Mouse (Mus musculus) gastrocnemius, postnatal 14 days (tissue): Measurements from ENCODE around the gene Pitpnb. TPM values are rescaled to one million over a fixed set of nuclear protein-coding genes. Genes with fewer than 3 reads are reported as not detected.
A peak's percentile ranks its signal among the peaks of the same experiment; 100 is the strongest.

Experiments
- DNase-seq: peaks from one replicate; pipeline ENCODE4 v3.0.0; 2021; ENCODE audit warnings: mixed read lengths
- intact Hi-C: fragments of 180-260 bp; cut with DNase I; formaldehyde crosslinking; loops from one replicate; pipeline ENCODE4 v1.15.1; 2025; ENCODE audit warnings: low total_unique reads
- total RNA-seq, 2 experiments: library from RNA; stranded (reverse); gene quantifications; 2 replicates each; pipeline ENCODE4 v1.2.3; 2021

The Pitpnb gene
- total RNA-seq, 2 experiments from 2014 or later = 23.4 to 26.2 TPM

DNA sequence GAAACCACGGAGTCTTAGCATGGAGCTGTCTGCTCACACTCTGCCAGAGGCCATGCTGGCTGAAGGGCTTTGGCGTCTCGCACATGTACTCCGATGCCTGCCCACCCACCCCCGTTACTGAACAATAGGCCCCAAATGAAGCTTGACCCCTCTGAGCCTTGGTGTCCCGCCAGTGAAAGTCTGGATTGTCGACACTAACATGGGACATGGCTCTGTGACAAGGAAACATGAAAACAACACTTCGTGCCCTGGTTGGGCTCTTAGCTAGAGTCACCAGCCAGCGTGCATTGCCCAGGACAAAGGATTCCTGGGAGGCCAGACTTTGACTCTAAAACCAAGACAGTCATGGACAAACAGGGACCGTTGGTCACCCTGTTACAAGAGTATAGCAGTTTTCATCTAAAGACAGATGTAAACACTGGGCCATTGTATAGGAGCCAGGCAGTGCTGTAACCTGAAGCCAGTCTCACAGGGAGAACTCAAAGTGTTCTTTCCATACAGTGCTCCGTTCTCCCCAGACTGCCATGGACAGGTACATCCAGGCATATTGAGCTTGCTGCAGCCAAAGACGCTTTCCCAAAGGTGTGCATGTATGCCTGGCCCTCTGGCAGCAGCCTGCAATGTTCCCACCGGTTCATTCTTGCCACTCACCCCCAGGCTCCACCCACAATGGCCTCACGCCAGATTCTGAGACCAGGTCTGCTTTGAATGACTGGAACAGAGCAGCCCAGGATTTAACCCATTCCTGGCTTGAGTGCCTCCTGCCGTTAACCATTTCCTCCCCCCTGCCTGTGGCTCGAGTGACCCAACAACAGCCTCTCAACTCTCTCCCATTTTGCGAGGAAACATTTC, 63.0 kb downstream of the Pitpnb start:
- intact Hi-C loops = no loop called here
- DNase-seq = peak; percentile 60

DNA sequence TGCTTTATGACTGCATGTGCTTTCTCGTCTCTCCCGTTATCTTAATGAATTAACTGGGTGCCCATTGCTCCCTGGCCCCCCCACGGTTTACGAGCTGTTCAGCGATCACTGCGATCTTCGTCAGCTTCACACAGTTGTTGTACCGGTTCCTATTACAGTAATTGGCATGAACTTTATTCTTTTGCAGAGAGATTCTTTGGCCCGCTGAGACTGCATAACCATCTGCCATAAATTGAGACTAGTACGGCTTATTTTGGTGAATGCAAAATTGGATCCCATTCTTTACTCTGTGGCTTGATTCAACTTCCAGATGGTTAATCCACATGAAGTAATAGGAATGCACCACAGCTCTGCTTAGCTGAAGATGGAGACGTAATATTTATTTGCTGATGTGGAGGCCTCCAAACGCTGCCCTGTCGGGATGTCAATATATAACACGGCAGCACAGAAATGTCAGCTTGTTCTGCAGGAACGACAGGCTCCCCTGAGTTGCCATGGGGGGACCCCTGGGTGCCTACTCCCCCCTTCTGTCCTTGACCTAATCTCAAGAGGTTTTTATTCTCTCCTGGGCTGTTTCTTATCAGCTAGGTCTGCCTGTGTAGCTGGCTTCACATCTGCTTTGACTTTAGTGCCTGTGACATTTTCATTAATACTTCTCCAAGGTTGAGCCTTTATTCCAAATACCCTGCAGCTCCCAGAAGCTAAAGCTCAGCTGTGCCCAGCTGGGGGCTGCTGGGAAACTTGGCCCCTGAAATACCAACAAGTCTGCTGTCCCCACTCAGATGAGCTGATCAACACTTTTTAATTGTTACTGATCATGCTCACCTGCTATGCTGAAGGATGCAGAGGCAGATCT, 63.9 kb downstream of the Pitpnb start:
- no peak for DNase-seq
- intact Hi-C loops = no loop called here

DNA sequence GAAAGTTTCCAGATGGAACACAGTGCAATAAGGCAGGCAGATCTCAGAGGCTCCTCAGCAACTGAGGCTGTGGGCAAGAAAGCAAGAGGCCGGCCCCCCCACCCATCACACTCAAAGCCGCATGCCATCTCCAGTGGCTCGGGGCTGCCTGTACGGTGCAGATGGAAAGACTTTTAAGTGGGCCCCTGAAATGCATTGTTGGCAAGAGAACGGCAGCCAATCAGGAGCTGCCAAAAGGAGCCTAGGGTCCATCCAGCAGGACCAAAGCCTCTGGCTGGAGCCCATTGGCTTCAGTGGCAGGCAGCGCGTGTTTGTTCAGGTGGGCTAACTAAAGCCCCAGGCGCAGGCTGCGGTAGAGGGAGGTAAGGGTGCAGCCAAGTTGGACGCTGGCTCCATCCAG, 65.2 kb downstream of the Pitpnb start:
- intact Hi-C loops = no loop called here

DNA sequence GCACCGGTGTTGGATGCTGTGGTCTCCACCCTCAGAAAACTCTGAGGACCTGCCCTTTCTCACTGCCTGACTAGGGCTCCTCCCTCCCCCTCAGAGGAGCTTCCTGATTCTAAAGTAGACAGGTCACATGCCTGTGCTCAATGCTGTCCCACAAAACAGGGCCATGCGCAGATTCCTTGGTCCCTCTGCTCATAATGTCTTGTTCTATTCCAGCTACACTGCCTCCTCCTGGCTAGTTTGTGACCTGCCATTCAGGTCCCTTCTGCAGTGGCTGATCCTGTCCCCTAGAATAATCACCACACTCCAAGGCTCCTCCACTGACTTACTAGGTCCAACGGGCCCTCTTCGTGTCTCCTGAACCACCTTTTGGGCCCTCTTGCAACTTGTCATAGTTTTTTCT, 65.6 kb downstream of the Pitpnb start:
- no peak for DNase-seq
- intact Hi-C loops = no loop called here

More for the DNA sequence above, 65.2 kb downstream of the Pitpnb start:
- DNase-seq = no peak

DNA sequence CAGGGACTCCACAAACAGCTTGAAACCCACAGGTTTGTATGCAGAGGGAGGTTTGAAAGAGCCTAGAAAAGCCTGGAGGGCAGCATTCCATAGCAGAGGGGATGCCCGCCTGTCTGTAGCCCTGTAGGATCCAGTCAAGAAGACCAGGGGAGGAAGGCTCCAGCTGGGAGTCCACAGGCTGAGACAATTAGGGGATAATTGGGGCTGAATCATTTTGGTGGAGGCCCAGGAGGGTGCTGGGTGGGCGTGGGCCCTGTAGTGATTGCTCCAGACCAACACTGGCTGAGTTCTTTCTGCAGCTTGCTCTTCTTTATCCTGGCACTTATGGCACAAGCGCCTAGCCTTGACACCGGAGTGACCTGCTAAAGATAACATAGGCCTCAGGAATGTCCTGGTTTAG, 67.9 kb downstream of the Pitpnb start:
- DNase-seq = no peak
- intact Hi-C loops = no loop called here

DNA sequence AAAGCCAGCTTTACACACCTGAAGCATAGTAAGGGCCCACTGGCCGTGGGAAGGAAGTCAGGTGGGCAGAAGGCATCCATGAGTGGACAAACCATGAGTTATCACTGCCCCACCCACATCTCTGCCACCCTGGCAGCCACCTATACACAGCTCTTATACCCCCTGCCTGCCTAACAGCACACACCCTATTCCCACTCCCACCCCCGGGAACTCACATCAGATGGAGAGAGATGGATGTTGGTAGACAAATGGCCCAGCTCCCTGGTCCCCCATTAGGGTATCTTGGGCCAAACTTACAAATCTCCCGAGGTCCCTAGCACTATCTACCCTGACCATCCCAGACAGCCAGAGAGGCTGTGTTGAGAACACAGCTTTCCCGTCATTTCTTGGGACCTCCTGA, 68.7 kb downstream of the Pitpnb start:
- no peak for DNase-seq
- intact Hi-C loops = no loop called here

DNA sequence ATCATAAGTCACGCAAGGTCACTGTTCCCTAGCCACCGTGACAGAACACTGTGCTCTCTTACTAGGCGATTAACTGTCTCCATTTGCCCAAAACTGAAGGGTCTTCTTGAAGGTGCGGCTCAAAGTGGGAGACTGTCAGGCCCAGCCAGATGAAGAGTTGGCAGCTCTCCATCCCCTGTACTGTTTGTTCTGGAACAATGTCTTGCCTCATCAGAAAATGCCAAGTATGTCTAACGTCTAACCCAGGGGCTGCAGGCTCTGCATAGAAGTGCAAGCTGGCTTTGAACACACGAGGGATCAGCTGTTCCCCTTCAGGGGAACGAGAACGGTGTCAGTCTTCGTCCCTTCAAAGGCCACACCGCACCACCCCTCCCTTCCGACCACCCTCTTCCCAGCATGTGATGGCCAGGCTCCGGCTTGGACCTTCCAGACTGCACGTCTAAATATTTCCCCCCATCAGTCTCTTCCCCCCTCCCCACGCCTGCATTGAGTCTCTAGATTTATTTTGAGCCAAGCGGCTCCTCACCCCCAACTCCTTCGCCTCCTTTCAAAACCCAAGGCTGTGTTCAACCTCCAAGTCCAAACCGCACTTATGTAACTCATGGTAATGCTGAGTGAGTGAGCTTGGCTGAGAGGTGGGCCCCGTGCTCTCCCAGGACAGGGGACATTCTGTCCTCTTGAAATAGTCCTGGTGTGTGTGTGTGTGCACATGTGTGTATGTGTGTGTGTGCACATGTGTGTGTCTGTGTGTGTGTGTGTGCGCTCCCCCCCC, 71.5 kb downstream of the Pitpnb start:
- no peak for DNase-seq
- intact Hi-C loops = no loop called here

DNA sequence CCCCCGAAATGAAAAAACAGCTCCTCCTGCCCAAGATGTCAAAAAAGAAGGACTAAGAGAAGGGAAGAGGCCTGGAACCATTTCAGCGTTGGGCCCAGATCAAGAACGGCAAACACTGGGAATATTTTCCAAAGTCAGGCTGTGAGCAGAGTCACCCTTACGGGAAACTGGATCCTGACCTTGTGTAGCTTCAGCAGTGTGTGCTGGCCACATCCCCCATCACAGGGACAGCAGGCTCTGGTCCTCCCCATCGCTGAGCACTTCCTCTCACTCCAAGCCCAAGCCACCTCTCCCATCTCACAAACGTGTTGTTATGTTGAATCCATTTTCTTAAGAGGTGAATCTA, 72.1 kb downstream of the Pitpnb start:
- intact Hi-C loops = no loop called here
- no peak for DNase-seq

DNA sequence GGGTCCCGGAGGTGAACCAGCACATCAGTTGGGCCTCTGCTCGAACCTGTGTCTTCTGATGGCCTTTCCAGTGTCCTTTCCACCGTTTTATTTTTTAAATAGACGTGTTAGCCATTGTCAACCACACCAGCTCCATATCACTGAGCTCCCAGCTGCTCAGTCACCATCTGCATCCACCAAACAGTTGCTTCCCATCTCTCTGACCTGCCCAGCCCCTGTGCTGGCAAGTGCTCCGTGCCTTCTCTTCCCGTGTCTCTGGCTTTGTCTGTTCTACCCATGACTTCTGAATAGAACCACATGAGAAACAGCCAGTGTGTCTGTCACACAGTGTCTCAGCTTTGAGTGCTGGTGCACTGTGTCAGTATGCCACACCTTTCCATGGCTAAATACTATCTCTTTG, 74.2 kb downstream of the Pitpnb start:
- no peak for DNase-seq
- intact Hi-C loops = loop anchor here (5.0 kb wide), 1 partner anchor 748 kb away; no protein-coding TSS in a partner anchor

DNA sequence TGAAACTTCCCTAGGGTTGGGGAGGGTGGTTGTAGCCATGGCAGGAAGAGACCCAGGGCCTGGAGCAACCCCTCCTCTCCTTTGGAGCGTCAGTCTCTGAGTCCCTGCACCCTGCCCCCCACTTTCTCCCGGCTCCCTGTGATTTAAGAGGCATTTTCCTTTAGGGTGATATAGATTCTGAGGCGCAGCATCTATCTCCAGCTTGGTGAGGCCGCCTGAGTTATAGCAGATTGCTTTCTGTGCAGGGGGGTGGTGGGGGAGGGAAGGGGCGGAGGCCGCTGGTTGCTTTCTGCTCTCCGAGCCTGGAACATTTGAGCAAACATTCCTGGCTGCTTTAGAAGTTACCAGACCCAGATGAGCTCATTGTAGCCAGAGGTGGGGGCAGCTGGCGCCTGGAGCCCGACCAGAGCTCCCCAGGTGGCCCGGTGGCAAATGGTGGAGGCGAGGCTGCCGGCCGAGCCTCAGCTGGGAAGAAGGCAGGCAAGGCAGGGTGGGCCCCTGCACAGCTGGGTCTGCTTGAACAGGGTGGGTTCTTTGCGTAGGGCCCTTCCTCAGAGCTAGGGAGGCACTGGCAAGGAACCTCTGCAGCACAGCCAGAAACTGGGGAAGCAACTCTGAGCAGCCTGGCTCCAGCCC, 78.0 kb downstream of the Pitpnb start:
- intact Hi-C loops = loop anchor here (5.0 kb wide), 1 partner anchor 744 kb away; no protein-coding TSS in a partner anchor
- peak; percentile 54 for DNase-seq

DNA sequence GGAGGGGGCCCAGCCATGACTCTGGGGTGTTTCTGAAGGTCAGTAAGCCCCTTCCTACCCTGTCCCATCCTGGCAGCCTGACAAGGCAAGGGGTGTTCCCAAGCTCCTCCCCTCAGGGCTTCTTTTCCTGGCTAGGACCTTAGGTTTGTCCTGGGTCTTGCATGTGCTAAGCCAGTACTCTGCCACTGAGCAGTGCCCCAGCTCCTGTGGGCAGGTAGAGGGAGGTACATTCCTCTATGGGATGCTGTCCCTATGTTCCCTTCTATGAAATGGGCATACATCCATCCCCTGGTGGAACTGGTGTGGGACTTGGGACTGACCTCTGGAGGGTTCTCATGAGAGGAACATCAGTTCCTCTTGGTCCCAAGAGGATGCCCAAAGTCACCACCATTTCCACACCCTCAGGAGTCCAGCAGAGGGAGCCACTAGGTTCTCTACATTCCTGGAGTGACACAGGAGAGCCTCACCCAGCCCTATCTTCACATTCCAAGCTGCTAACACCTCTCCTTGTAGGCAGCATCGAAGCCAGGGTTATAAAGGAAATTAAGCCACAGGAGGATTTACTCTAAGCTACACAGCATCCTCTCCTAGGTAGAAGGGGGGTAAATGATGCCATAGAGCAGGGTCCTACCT, 79.0 kb downstream of the Pitpnb start:
- no peak for DNase-seq
- intact Hi-C loops = loop anchor here (5.0 to 10.0 kb wide), 3 partner anchors 273 to 743 kb away; no protein-coding TSS in a partner anchor

DNA sequence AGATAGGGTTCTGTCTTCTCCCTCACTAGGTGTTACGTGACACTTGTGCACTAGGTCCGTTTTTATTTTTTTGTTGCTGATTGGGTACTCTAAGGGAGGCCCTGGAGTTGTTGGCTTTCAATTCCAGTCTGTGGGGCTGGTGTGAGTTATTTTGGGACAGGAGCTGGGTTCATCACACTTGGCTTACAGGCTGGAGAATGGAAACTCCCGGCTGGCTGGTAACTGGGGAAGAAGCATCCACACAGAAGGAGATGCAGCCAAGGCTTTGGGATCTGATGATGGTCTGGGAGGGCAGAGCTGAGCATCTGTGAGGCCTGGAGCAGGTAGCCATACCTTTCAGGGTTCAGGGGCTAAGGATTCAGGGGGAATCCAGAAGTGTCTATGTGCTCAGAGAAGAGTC, 80.1 kb downstream of the Pitpnb start:
- DNase-seq = no peak
- intact Hi-C loops = loop anchor here (5.0 to 10.0 kb wide), 2 partner anchors 272 to 414 kb away; no protein-coding TSS in a partner anchor

DNA sequence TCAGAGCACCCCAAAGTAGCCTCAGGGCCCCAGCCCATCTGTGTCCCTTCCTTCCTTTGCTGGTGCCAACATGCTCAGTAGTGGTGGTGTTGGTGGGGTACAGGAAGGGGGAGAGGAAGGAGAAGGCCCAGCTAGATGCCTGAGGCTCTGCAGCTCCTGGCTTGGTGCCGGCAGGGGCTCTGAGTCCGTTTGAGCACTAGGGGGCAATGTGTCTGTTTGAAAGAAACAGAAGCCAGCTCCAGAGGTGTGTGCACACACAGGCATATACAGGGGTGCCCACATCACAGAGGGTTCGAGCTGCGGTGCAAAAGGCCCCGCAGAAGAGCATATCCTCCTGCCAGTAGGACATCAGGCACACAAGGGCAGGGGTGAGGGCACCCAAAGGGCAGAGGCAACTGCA, 83.6 kb downstream of the Pitpnb start:
- intact Hi-C loops = loop anchor here (5.0 to 10.0 kb wide), 2 partner anchors 268 to 411 kb away; no protein-coding TSS in a partner anchor
- DNase-seq = peak; percentile 88

DNA sequence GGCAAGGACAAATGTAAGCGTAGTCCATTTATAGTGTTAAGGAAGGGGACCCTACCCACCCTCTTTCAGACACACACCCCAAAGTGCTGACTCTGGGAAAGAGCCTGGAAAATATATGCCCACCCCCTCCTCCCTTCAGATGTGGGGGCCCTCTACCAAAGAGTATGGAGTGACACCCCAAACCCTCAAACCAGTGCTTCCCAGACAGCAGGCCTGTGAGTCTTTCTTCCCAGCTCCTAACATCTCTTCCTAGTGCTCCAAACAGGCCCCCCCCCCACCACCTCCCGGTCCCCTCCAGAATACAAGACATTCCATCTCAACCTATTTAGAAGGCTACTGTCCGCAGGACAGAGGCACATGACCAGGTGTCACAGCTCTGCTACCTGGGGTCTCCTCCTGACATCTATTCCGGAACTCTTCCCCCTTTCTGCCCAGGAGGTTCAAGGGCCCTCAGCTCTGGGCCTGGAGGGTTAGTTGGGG, 84.2 kb downstream of the Pitpnb start:
- intact Hi-C loops = loop anchor here (5.0 to 10.0 kb wide), 2 partner anchors 267 to 410 kb away; no protein-coding TSS in a partner anchor
- no peak for DNase-seq

DNA sequence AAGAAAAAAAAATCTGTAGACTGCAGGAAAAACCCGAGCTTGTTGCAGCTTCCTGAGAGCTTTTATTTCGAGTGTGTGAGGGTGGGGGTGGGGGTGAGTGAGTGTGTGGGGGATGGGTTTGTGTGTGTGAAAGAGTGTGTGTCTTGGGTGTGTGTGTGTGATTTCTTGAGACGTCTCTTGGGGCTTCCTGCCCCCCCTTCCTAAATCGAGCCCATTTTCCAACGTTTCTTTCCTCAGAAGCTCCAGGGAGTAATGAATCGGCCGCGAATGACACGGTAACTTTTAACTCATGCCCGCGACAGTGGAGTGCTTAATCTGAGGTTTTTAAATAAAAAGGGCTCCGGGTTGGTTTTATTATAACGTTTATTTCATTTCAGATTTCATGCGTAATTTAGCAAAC, 85.0 kb downstream of the Pitpnb start:
- DNase-seq = no peak
- intact Hi-C loops = loop anchor here (10.0 kb wide), 1 partner anchor 409 kb away; no protein-coding TSS in a partner anchor

DNA sequence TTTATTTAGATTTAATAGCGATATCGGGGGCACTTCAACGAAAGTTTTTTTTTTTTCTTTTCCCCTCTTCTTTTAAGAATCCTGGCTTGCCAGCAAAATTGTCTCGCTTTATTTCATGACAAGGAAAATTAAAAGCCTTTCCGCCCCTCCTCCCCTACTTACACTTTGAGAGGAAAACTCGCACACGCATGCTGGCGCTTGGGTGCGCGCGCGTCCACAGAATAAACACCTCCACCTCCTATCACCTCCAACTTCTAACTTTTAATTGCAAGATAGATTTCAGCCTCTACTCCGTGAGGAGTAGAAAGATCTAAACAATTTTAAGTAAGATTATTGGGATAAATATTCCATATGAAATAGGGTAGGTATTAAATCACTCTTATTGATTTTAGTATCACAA, 85.5 kb downstream of the Pitpnb start:
- intact Hi-C loops = loop anchor here (10.0 kb wide), 1 partner anchor 409 kb away; no protein-coding TSS in a partner anchor
- DNase-seq = no peak

DNA sequence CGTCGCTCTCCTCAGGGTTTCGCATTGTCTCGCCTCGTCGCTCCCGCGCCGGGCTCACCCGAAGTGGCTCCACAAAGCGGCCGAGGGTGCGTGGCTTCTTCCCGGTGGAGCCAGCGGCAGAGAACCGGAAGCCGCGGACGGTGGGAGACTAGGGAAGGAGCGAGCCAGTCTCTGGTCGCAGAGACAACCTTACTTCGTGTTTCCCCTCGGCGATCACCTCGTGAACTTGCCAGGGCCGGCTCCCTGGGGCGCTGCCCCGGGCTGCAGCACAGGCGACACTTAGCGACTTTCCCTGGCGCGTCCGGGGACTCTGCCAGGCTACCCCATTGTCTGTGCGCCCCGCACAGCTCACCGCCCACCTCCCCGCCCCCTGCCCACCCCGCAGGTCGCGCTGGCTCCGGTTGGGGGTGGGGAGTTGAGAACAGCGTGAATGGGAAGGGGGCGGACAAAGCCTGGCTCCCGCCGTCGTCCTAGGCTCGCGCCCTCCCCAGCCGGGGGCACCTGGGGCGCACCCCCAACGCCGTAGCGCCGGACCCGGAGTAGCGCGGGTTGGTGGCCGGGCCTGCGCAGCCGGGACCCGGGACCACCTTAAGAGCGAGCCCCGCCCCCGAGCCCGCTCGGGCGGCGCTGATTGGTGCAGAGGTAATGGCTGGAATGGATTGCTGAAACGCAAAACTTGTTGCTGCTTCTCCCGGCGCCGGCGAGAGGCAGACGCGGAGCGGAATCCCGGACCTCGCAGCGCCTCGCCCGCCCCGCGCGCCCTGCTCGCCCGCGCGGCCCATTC, 86.2 kb downstream of the Pitpnb start, which contains the start of gene Mn1:
Mn1 (plus strand) TSS at position 772 of the 784 bp plus-strand sequence.
- peak; percentile 90 for DNase-seq
- intact Hi-C loops = loop anchor here (10.0 kb wide), 1 partner anchor 408 kb away; no protein-coding TSS in a partner anchor
